Mouse (Mus musculus) layer of hippocampus, adult 9-11 months (tissue): ENCODE results near the gene Fut9.

ENCODE experiments used
- DNase-seq: peaks from one replicate; pipeline ENCODE4 v3.0.0; 2022

Gene Fut9

DNA sequence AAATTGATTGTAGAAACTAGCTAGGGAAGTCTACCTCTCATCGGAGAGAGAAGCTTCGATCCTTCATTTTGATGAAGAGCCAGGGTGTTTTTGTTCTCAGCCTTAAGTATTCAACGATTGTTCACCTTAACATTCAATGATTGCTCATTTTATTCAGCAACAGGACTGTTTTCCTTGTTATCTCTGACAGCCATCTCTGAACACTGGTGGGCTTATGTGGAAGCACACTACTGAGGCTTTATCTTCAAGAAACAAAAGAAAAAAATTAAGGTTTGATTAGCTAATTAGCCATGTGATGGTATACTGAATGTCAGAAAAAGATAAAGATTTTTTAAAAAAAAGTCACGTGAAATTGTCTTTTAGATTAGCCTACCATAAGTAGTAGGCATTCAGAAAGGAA, 158.1 kb downstream of the Fut9 start:
- no peak for DNase-seq

- no peak for DNase-seq
Observed at GRCm38 (mm10) chr4:25633262-25633661, 166.8 kb downstream of the Fut9 start.

- no peak for DNase-seq
Observed at GRCm38 (mm10) chr4:25628113-25628512, 171.9 kb downstream of the Fut9 start.

- no peak for DNase-seq
Observed at GRCm38 (mm10) chr4:25627467-25627866, 172.6 kb downstream of the Fut9 start.

DNA sequence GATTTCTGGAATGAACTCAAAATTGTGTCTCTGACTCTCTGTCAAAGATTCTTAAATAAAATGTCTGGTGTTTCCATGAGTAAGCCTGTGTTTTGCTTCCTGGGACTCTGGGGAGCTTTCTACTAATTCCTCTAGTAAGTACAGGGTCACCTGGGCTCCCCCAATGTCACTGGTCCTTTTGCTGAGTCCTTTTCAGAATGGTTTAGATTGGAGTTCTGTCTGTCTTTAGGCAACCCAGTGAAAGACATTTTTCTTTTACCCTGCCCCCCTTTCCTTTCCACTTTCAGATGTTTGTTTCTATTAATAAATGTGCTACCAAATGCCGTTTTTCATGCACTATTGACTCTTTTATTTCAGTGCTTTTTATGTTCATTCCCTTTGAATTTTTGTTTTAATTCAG, 173.0 kb downstream of the Fut9 start:
- no peak for DNase-seq

DNA sequence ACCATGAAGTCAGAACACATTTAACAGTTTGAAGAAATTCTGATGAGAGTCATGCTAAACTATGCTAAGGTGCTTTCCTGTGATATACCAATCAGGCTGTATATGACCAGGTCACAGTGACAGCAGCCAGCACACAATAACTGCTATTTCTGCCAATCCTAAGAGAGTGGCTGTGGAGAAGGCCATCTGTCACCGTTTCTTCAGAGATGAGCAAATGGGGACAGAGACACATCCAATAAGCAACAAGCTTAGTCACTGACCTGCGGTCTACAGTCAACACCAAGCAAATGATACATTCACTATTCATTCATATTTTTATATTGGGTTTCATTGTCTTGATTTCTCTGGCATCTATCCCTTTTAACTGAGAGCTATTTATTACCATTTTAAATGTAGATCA, 176.9 kb downstream of the Fut9 start:
- DNase-seq, result no peak

DNA sequence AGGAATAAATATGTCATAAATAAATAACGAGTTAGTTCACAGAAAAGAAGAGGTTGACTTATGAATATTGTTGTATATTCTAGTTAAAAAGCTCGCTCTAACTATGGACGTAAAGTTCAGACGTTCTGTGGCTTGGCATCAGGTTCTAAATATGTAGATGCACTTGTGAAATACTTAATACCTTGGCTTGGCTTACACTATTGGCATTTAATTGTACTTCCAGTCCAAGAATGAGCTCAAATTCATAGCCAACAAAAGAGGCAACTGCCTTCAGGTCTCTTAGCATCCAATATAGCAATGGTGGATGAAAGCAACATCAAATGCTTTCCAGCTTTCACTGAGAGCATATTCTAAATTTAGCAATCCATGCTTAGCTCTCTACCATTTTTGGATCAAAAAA, 182.7 kb downstream of the Fut9 start:
- no peak for DNase-seq

DNA sequence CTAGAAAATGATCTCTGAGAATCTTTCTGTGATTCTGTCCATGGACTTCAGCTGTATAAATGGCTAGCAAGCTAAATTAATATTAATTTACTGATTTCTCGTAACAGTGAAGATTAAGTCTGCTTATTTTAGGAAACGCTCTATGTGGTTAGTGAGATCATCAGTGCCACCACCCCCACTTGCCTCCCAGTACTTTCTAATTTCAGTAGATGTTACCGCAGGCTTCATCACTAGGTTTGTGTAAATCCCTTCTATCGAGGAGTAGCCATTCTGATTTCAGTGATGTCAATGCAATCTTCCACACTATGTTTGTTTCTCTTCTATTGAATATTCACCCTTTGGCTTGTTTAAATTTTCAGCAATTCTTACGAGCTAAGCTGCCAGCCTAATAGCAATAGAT, 186.6 kb downstream of the Fut9 start:
- no peak for DNase-seq

- no peak for DNase-seq
Observed at GRCm38 (mm10) chr4:25610481-25610880, 189.6 kb downstream of the Fut9 start.

GRCm38 (mm10) chr4:25593218-25593617, 206.8 kb downstream of the Fut9 start:
- DNase-seq, result peak; percentile 8
